Mouse (Mus musculus): ENCODE measurements around the gene Ctnnd2. TPM values are rescaled to one million over a fixed set of nuclear protein-coding genes. Genes with fewer than 3 reads are reported as not detected.

The Ctnnd2 gene
- total and polyA plus RNA-seq, 2 experiments, result 0.02 to 0.28 TPM

- no peaks in the 10 kb centered on the region for H3K27me3 ChIP-seq (ENCODE audit: control insufficient read depth, insufficient read depth, low read length)
- no peaks in the 10 kb centered on the region for H3K4me1 ChIP-seq (ENCODE audit: control insufficient read depth, insufficient read depth, low read length)
- no peak overlapping the region for H3K9ac ChIP-seq (ENCODE audit: low read depth, low read length)
- no peak for DNase-seq (ENCODE audit: extremely low read depth, low read depth, low spot score)
- no peaks in the 10 kb centered on the region for H3K36me3 ChIP-seq (ENCODE audit: control insufficient read depth, insufficient read depth, low read length)
- WGBS, result 62% methylated on average over 5 of the region's 5 CpGs
- H3K4me3 ChIP-seq (ENCODE audit: insufficient read depth, low read depth, low read length), result no peak overlapping the region
- no peaks in the 10 kb centered on the region for H3K79me2 ChIP-seq (ENCODE audit: control insufficient read depth, insufficient read depth, low read length)
- no peak for TF ChIP-seq POLR2A (IDR thresholded peaks at IDR 0.05; ENCODE audit: extremely low read depth, insufficient read depth, low read length)
- H3K27ac ChIP-seq (replicated peaks; ENCODE audit: insufficient read depth, low read depth, low read length), result no peak overlapping the region
Observed at GRCm38 (mm10) chr15:30701592-30701991, 529.2 kb downstream of the Ctnnd2 start.

- Histone ChIP-seq H3K4me1 (ENCODE audit: control insufficient read depth, insufficient read depth, low read length) (no peaks in the 10 kb centered on the region), H3K9ac (ENCODE audit: low read depth, low read length) (no peak overlapping the region), H3K27ac (replicated peaks; ENCODE audit: insufficient read depth, low read depth, low read length) (no peak overlapping the region), H3K36me3 (ENCODE audit: control insufficient read depth, insufficient read depth, low read length) (no peaks in the 10 kb centered on the region), H3K4me3 (ENCODE audit: insufficient read depth, low read depth, low read length) (no peak overlapping the region), H3K79me2 (ENCODE audit: control insufficient read depth, insufficient read depth, low read length) (no peaks in the 10 kb centered on the region), H3K27me3 (ENCODE audit: control insufficient read depth, insufficient read depth, low read length) (no peaks in the 10 kb centered on the region)
- no peak for TF ChIP-seq POLR2A (IDR thresholded peaks at IDR 0.05; ENCODE audit: extremely low read depth, insufficient read depth, low read length)
- TF ChIP-seq CTCF (IDR thresholded peaks at IDR 0.05; ENCODE audit: low read depth, low read length), result no peak
- 87% methylated on average over 10 of the region's 10 CpGs for WGBS
- no peak for DNase-seq (ENCODE audit: extremely low read depth, low read depth, low spot score)
Observed at GRCm38 (mm10) chr15:30709026-30709753, 536.8 kb downstream of the Ctnnd2 start.

- H3K79me2 ChIP-seq (ENCODE audit: control insufficient read depth, insufficient read depth, low read length), result no peaks in the 10 kb centered on the region
- no peaks in the 10 kb centered on the region for H3K27me3 ChIP-seq (ENCODE audit: control insufficient read depth, insufficient read depth, low read length)
- no peaks in the 10 kb centered on the region for H3K4me1 ChIP-seq (ENCODE audit: control insufficient read depth, insufficient read depth, low read length)
- no peak overlapping the region for H3K9ac ChIP-seq (ENCODE audit: low read depth, low read length)
- no peaks in the 10 kb centered on the region for H3K36me3 ChIP-seq (ENCODE audit: control insufficient read depth, insufficient read depth, low read length)
- DNase-seq (ENCODE audit: extremely low read depth, low read depth, low spot score), result no peak
- 77% methylated on average over 2 of the region's 2 CpGs for WGBS
- TF ChIP-seq CTCF (IDR thresholded peaks at IDR 0.05; ENCODE audit: low read depth, low read length) (no peak), POLR2A (IDR thresholded peaks at IDR 0.05; ENCODE audit: extremely low read depth, insufficient read depth, low read length) (no peak)
- H3K27ac ChIP-seq (replicated peaks; ENCODE audit: insufficient read depth, low read depth, low read length), result no peak overlapping the region
- no peak overlapping the region for H3K4me3 ChIP-seq (ENCODE audit: insufficient read depth, low read depth, low read length)
Observed at GRCm38 (mm10) chr15:30709754-30710105, 537.3 kb downstream of the Ctnnd2 start.

- no peak overlapping the region for H3K9ac ChIP-seq (ENCODE audit: low read depth, low read length)
- H3K36me3 ChIP-seq (ENCODE audit: control insufficient read depth, insufficient read depth, low read length), result no peaks in the 10 kb centered on the region
- DNase-seq (ENCODE audit: extremely low read depth, low read depth, low spot score), result no peak
- TF ChIP-seq CTCF (IDR thresholded peaks at IDR 0.05; ENCODE audit: low read depth, low read length) (no peak), POLR2A (IDR thresholded peaks at IDR 0.05; ENCODE audit: extremely low read depth, insufficient read depth, low read length) (no peak)
- H3K27ac ChIP-seq (replicated peaks; ENCODE audit: insufficient read depth, low read depth, low read length), result no peak overlapping the region
- WGBS, result 86% methylated on average over 2 of the region's 2 CpGs
- no peaks in the 10 kb centered on the region for H3K27me3 ChIP-seq (ENCODE audit: control insufficient read depth, insufficient read depth, low read length)
- H3K79me2 ChIP-seq (ENCODE audit: control insufficient read depth, insufficient read depth, low read length), result no peaks in the 10 kb centered on the region
- H3K4me3 ChIP-seq (ENCODE audit: insufficient read depth, low read depth, low read length), result no peak overlapping the region
- H3K4me1 ChIP-seq (ENCODE audit: control insufficient read depth, insufficient read depth, low read length), result no peaks in the 10 kb centered on the region
Observed at GRCm38 (mm10) chr15:30714823-30715222, 542.4 kb downstream of the Ctnnd2 start.

GRCm38 (mm10) chr15:30718811-30719210 lies 546.4 kb downstream of the Ctnnd2 start:
- Histone ChIP-seq H3K27me3 (ENCODE audit: control insufficient read depth, insufficient read depth, low read length) (no peaks in the 10 kb centered on the region), H3K27ac (replicated peaks; ENCODE audit: insufficient read depth, low read depth, low read length) (no peak overlapping the region), H3K9ac (ENCODE audit: low read depth, low read length) (no peak overlapping the region), H3K4me1 (ENCODE audit: control insufficient read depth, insufficient read depth, low read length) (no peaks in the 10 kb centered on the region), H3K4me3 (ENCODE audit: insufficient read depth, low read depth, low read length) (no peak overlapping the region), H3K36me3 (ENCODE audit: control insufficient read depth, insufficient read depth, low read length) (no peaks in the 10 kb centered on the region), H3K79me2 (ENCODE audit: control insufficient read depth, insufficient read depth, low read length) (no peaks in the 10 kb centered on the region)
- TF ChIP-seq CTCF (IDR thresholded peaks at IDR 0.05; ENCODE audit: low read depth, low read length) (no peak), POLR2A (IDR thresholded peaks at IDR 0.05; ENCODE audit: extremely low read depth, insufficient read depth, low read length) (no peak)
- no peak for DNase-seq (ENCODE audit: extremely low read depth, low read depth, low spot score)
- 80% methylated on average over 3 of the region's 3 CpGs for WGBS

GRCm38 (mm10) chr15:30719226-30719625 lies 546.8 kb downstream of the Ctnnd2 start:
- H3K4me3 ChIP-seq (ENCODE audit: insufficient read depth, low read depth, low read length), result no peak overlapping the region
- H3K36me3 ChIP-seq (ENCODE audit: control insufficient read depth, insufficient read depth, low read length), result no peaks in the 10 kb centered on the region
- H3K27ac ChIP-seq (replicated peaks; ENCODE audit: insufficient read depth, low read depth, low read length), result no peak overlapping the region
- no peak for TF ChIP-seq CTCF (IDR thresholded peaks at IDR 0.05; ENCODE audit: low read depth, low read length)
- TF ChIP-seq POLR2A (IDR thresholded peaks at IDR 0.05; ENCODE audit: extremely low read depth, insufficient read depth, low read length), result no peak
- WGBS, result 51% methylated on average over 2 of the region's 2 CpGs
- no peaks in the 10 kb centered on the region for H3K27me3 ChIP-seq (ENCODE audit: control insufficient read depth, insufficient read depth, low read length)
- H3K4me1 ChIP-seq (ENCODE audit: control insufficient read depth, insufficient read depth, low read length), result no peaks in the 10 kb centered on the region
- no peak for DNase-seq (ENCODE audit: extremely low read depth, low read depth, low spot score)
- no peak overlapping the region for H3K9ac ChIP-seq (ENCODE audit: low read depth, low read length)
- no peaks in the 10 kb centered on the region for H3K79me2 ChIP-seq (ENCODE audit: control insufficient read depth, insufficient read depth, low read length)
